Mouse (Mus musculus) CH12.LX (cell line): Measurements from ENCODE around the gene Wbp1l. TPM values are rescaled to one million over a fixed set of nuclear protein-coding genes. Genes with fewer than 3 reads are reported as not detected.

ENCODE experiments used
- DNase-seq: peaks from one replicate; pipeline ENCODE4 v3.0.0-alpha.2; 2013; ENCODE audit errors: extremely low read depth
- H3K27ac ChIP-seq: 2 replicates; pipeline ENCODE4 v1.5.1; 2012; ENCODE audit warnings: low read depth, mild to moderate bottlenecking, control low read depth, moderate library complexity; ENCODE audit not compliant: insufficient read depth
- H3K27me3 ChIP-seq: replicated peaks from 2 replicates; pipeline ENCODE3; 2012; ENCODE audit warnings: inconsistent platforms
- H3K36me3 ChIP-seq, 2 experiments: replicated peaks in 1 of 2; 2 replicates each; pipeline versions ENCODE3 to v1.6.1; 2012; ENCODE audit warnings: inconsistent platforms in 1 of 2, low read length in 1 of 2, mild to moderate bottlenecking in 1 of 2, mixed read lengths in 1 of 2, moderate library complexity in 1 of 2; ENCODE audit not compliant: control insufficient read depth in 1 of 2, insufficient read depth in 1 of 2
- H3K4me1 ChIP-seq, 2 experiments: 2 replicates each; pipeline ENCODE4 v1.6.1; 2012; ENCODE audit warnings: inconsistent platforms in 1 of 2, moderate library complexity in 1 of 2; ENCODE audit not compliant: insufficient read depth in 2 of 2, control insufficient read depth in 1 of 2
- H3K4me2 ChIP-seq: 2 replicates; pipeline ENCODE4 v1.6.1; 2012; ENCODE audit warnings: low read depth, mild to moderate bottlenecking, control low read depth; ENCODE audit not compliant: poor library complexity, insufficient read depth, severe bottlenecking
- H3K4me3 ChIP-seq, 3 experiments: fragments of 150-350 bp in 1 of 3; sonication (generic) in 1 of 3; replicated peaks in 1 of 3; 2 replicates each; pipeline versions ENCODE3 to v1.5.1; 2011 to 2012; ENCODE audit warnings: low read depth in 2 of 3, low read length in 2 of 3, mild to moderate bottlenecking in 2 of 3, moderate library complexity in 2 of 3, control low read depth in 1 of 3, improper control_type of control experiment in 1 of 3, inconsistent platforms in 1 of 3, mixed read lengths in 1 of 3; ENCODE audit not compliant: poor library complexity in 1 of 3
- H3K79me2 ChIP-seq: replicated peaks from 2 replicates; pipeline ENCODE4 v1.6.1; 2012; ENCODE audit warnings: mild to moderate bottlenecking, moderate library complexity; ENCODE audit not compliant: control insufficient read depth, poor library complexity, insufficient read depth, severe bottlenecking; ENCODE audit errors: extremely low read depth
- H3K9ac ChIP-seq: 2 replicates; pipeline ENCODE4 v1.6.1; 2012; ENCODE audit warnings: low read depth, mild to moderate bottlenecking, control low read depth, moderate library complexity; ENCODE audit not compliant: insufficient read depth
- H3K9me3 ChIP-seq: replicated peaks from 2 replicates; pipeline ENCODE3; 2012; ENCODE audit warnings: low read length, inconsistent platforms, mixed read lengths
- BHLHE40 ChIP-seq: IDR thresholded peaks from 2 replicates; pipeline ENCODE4 v1.6.1; 2011; ENCODE audit warnings: mild to moderate bottlenecking, low read depth, low read length, improper control_type of control experiment
- CTCF ChIP-seq, 2 experiments: IDR thresholded peaks in 1 of 2; conservative IDR thresholded peaks in 1 of 2; 2 replicates each; pipeline ENCODE4 v1.5.1; 2011 to 2012; ENCODE audit warnings: low read depth in 2 of 2, low read length in 2 of 2, improper control_type of control experiment in 1 of 2, inconsistent platforms in 1 of 2, mild to moderate bottlenecking in 1 of 2, moderate library complexity in 1 of 2
- E2F4 ChIP-seq: IDR thresholded peaks from 2 replicates; pipeline ENCODE4 v1.6.1; 2011; ENCODE audit warnings: low read depth, low read length, improper control_type of control experiment; ENCODE audit not compliant: insufficient replicate concordance
- ETS1 ChIP-seq: conservative IDR thresholded peaks from 2 replicates; pipeline ENCODE4 v1.6.1; 2012; ENCODE audit warnings: low read depth, mild to moderate bottlenecking, inconsistent platforms, low read length, improper control_type of control experiment, moderate library complexity
- GABPA ChIP-seq: IDR thresholded peaks from 2 replicates; pipeline ENCODE4 v1.6.1; 2012; ENCODE audit warnings: low read depth, low read length, improper control_type of control experiment, inconsistent platforms; ENCODE audit not compliant: insufficient replicate concordance
- IRF4 ChIP-seq: IDR thresholded peaks from 2 replicates; pipeline ENCODE4 v1.6.1; 2014; ENCODE audit warnings: low read depth, mild to moderate bottlenecking, inconsistent platforms, low read length, improper control_type of control experiment
- JUN ChIP-seq: IDR thresholded peaks from 2 replicates; pipeline ENCODE4 v1.6.1; 2011; ENCODE audit warnings: low read depth, mild to moderate bottlenecking, low read length, improper control_type of control experiment, moderate library complexity; ENCODE audit not compliant: insufficient read depth
- JUND ChIP-seq: conservative IDR thresholded peaks from 2 replicates; pipeline ENCODE4 v1.6.1; 2011; ENCODE audit warnings: low read depth, low read length, improper control_type of control experiment
- KAT2A ChIP-seq: IDR thresholded peaks from 2 replicates; pipeline ENCODE4 v1.6.1; 2012; ENCODE audit warnings: low read length, improper control_type of control experiment, inconsistent platforms; ENCODE audit not compliant: insufficient replicate concordance
- MAZ ChIP-seq: IDR thresholded peaks from 2 replicates; pipeline ENCODE4 v1.6.1; 2012; ENCODE audit warnings: low read depth, mild to moderate bottlenecking, inconsistent platforms, low read length, improper control_type of control experiment, moderate library complexity
- MEF2A ChIP-seq: IDR thresholded peaks from 2 replicates; pipeline ENCODE4 v1.6.1; 2014; ENCODE audit warnings: low read depth, mild to moderate bottlenecking, inconsistent platforms, low read length, improper control_type of control experiment, borderline replicate concordance
- MXI1 ChIP-seq: IDR thresholded peaks from 2 replicates; pipeline ENCODE4 v1.6.1; 2011; ENCODE audit warnings: mild to moderate bottlenecking, low read depth, low read length, improper control_type of control experiment
- NRF1 ChIP-seq: IDR thresholded peaks from 2 replicates; pipeline ENCODE4 v1.6.1; 2014; ENCODE audit warnings: low read depth, mild to moderate bottlenecking, inconsistent platforms, low read length, improper control_type of control experiment, moderate library complexity
- PAX5 ChIP-seq: IDR thresholded peaks from 2 replicates; pipeline ENCODE4 v1.6.1; 2012; ENCODE audit warnings: low read length, inconsistent platforms, mixed read lengths
- POLR2A ChIP-seq: IDR thresholded peaks from 2 replicates; pipeline ENCODE4 v1.6.1; 2011; ENCODE audit warnings: low read depth, mild to moderate bottlenecking, improper control_type of control experiment, low read length
- POLR2AphosphoS2 ChIP-seq: IDR thresholded peaks from 2 replicates; pipeline ENCODE4 v1.6.1; 2011; ENCODE audit warnings: low read depth, low read length, improper control_type of control experiment
- RAD21 ChIP-seq: IDR thresholded peaks from 2 replicates; pipeline ENCODE4 v1.6.1; 2011; ENCODE audit warnings: low read depth, mild to moderate bottlenecking, low read length, improper control_type of control experiment, moderate library complexity
- SIN3A ChIP-seq: IDR thresholded peaks from 2 replicates; pipeline ENCODE4 v1.6.1; 2012; ENCODE audit warnings: low read length, improper control_type of control experiment, inconsistent platforms
- SMC3 ChIP-seq: IDR thresholded peaks from 2 replicates; pipeline ENCODE4 v1.6.1; 2011; ENCODE audit warnings: low read depth, low read length, improper control_type of control experiment
- USF1 ChIP-seq: IDR thresholded peaks from 2 replicates; pipeline ENCODE4 v1.6.1; 2014; ENCODE audit warnings: low read depth, mild to moderate bottlenecking, inconsistent platforms, low read length, improper control_type of control experiment
- ZKSCAN1 ChIP-seq: IDR thresholded peaks from 2 replicates; pipeline ENCODE4 v1.6.1; 2012; ENCODE audit warnings: low read depth, inconsistent platforms, low read length, improper control_type of control experiment, borderline replicate concordance
- ZMIZ1 ChIP-seq: IDR thresholded peaks from 2 replicates; pipeline ENCODE4 v1.6.1; 2012; ENCODE audit warnings: low read depth, mild to moderate bottlenecking, inconsistent platforms, low read length, improper control_type of control experiment
- dilution Hi-C: fragments of 300-500 bp; cut with MboI; formaldehyde crosslinking; loops from 2 replicates; pipeline ENCODE4 v1.14.3; 2020; ENCODE audit warnings: low sequenced_read_pairs; ENCODE audit not compliant: extremely low pct_unique_long_range_greater_than_20kb, extremely low pct_ligation_motif_present
- in situ Hi-C: fragments of 300-500 bp; cut with MboI; formaldehyde crosslinking; loops from 3 replicates; pipeline ENCODE4 v1.14.3; 2019; ENCODE audit warnings: low sequenced_read_pairs, low pct_ligation_motif_present, low pct_unique_long_range_greater_than_20kb, mixed read lengths
- polyA plus RNA-seq: library from polyadenylated mRNA; unstranded; fragments of >175 nt; gene quantifications from 2 replicates; pipeline ENCODE4 v1.2.1, GENCODE M21; 2012; ENCODE audit warnings: low read depth; ENCODE audit not compliant: insufficient read length
- total RNA-seq, 2 experiments: library from RNA; depleted of rRNA; stranded (reverse); fragments of 300-350 nt in 1 of 2; fragments of >200 nt in 1 of 2; gene quantifications; 2 replicates each; pipeline ENCODE4 v1.2.3; 2012 to 2014

The Wbp1l gene
- total and polyA plus RNA-seq, 3 experiments: 11.6 to 23.5 (median 17.4) TPM

GRCm38 (mm10) chr19:46623194-46623667 is 24.3 kb downstream of the Wbp1l start:
- no peak overlapping the region for H3K9ac ChIP-seq

GRCm38 (mm10) chr19:46623790-46624772 is 25.2 kb downstream of the Wbp1l start:
- TF ChIP-seq GABPA: no peak
- TF ChIP-seq ZKSCAN1: no peak
- TF ChIP-seq BHLHE40: no peak
- no peak for TF ChIP-seq POLR2AphosphoS2
- TF ChIP-seq MEF2A: no peak
- TF ChIP-seq USF1: no peak
- no peak for TF ChIP-seq KAT2A
- TF ChIP-seq JUND: no peak
- TF ChIP-seq ZMIZ1: no peak
- in situ Hi-C loops: no loop called here

More at GRCm38 (mm10) chr19:46623194-46623667, 24.3 kb downstream of the Wbp1l start:
- no peak for DNase-seq
- no peak overlapping the region for H3K27ac ChIP-seq
- dilution Hi-C loops: no loop called here
- in situ Hi-C loops: no loop called here
- peaks cover 13 to 84% of the 10 kb centered on the region in 2 experiments for H3K36me3 ChIP-seq
- H3K9me3 ChIP-seq: no peaks in the 10 kb centered on the region
- no peaks in the 10 kb centered on the region for H3K27me3 ChIP-seq
- TF ChIP-seq POLR2AphosphoS2: no peak
- TF ChIP-seq NRF1: no peak
- TF ChIP-seq ETS1: no peak
- no peak for TF ChIP-seq SIN3A
- TF ChIP-seq CTCF (conservative IDR thresholded peaks at IDR 0.05 in 1 of 2, IDR thresholded peaks at IDR 0.05 in 1 of 2; ENCODE audit: low read depth in 2 of 2, low read length in 2 of 2): no peak
- TF ChIP-seq IRF4: no peak
- TF ChIP-seq SMC3: no peak
- no peak for TF ChIP-seq RAD21
- TF ChIP-seq MXI1: no peak
- TF ChIP-seq MAZ: no peak
- TF ChIP-seq PAX5: no peak
- TF ChIP-seq E2F4: no peak
- TF ChIP-seq USF1: no peak
- TF ChIP-seq JUN: no peak
- no peak for TF ChIP-seq ZKSCAN1
- no peak for TF ChIP-seq POLR2A
- no peak overlapping the region for H3K4me3 ChIP-seq
- H3K79me2 ChIP-seq: no peaks in the 10 kb centered on the region; the same call in 1 of the 2 replicates
- no peaks in the 10 kb centered on the region for H3K4me1 ChIP-seq
- H3K4me2 ChIP-seq: no peak overlapping the region

More at GRCm38 (mm10) chr19:46623790-46624772, 25.2 kb downstream of the Wbp1l start:
- dilution Hi-C loops: no loop called here
- H3K4me1 ChIP-seq: no peaks in the 10 kb centered on the region
- no peaks in the 10 kb centered on the region for H3K27me3 ChIP-seq
- H3K27ac ChIP-seq: no peak overlapping the region
- H3K4me3 ChIP-seq: no peak overlapping the region
- H3K9me3 ChIP-seq: no peaks in the 10 kb centered on the region
- no peaks in the 10 kb centered on the region; the same call in 1 of the 2 replicates for H3K79me2 ChIP-seq
- H3K9ac ChIP-seq: no peak overlapping the region
- peaks cover 15 to 81% of the 10 kb centered on the region in 2 experiments for H3K36me3 ChIP-seq
- no peak overlapping the region for H3K4me2 ChIP-seq
- DNase-seq: no peak
